Mouse (Mus musculus) forebrain, postnatal 0 days (tissue): ENCODE measurements around the gene Metap2. TPM values are rescaled to one million over a fixed set of nuclear protein-coding genes. Genes with fewer than 3 reads are reported as not detected.

Experiments used
- ATAC-seq: fragments of 200-750 bp; cut with Nextera tagmentation; 2 replicates; pipeline ENCODE4 v1.8.0; 2017; ENCODE audit warnings: mild to moderate bottlenecking, moderate library complexity
- DNase-seq: peaks from one replicate; pipeline ENCODE4 v3.0.0-alpha.2; 2015
- H3K27ac ChIP-seq: fragments of 300-500 bp; sonication (generic); 2 replicates; pipeline ENCODE4 v1.5.1; 2014; ENCODE audit warnings: low read depth, mild to moderate bottlenecking, antibody characterized with exemption, low read length, moderate library complexity, mixed read lengths
- H3K27me3 ChIP-seq: fragments of 300-500 bp; sonication (generic); 2 replicates; pipeline ENCODE4 v1.6.1; 2014; ENCODE audit warnings: mild to moderate bottlenecking, low read length, mixed read lengths; ENCODE audit not compliant: insufficient read depth
- H3K36me3 ChIP-seq: fragments of 300-500 bp; sonication (generic); 2 replicates; pipeline ENCODE4 v1.6.1; 2014; ENCODE audit warnings: mild to moderate bottlenecking, moderate library complexity; ENCODE audit not compliant: insufficient read depth
- H3K4me1 ChIP-seq: fragments of 300-500 bp; sonication (generic); 2 replicates; pipeline ENCODE4 v1.6.1; 2014; ENCODE audit warnings: antibody characterized with exemption; ENCODE audit not compliant: insufficient read depth
- H3K4me2 ChIP-seq: fragments of 300-500 bp; sonication (generic); 2 replicates; pipeline ENCODE4 v1.6.1; 2014; ENCODE audit warnings: low read depth, mild to moderate bottlenecking, moderate library complexity
- H3K4me3 ChIP-seq: fragments of 300-500 bp; sonication (generic); 2 replicates; pipeline ENCODE4 v1.5.1; 2014; ENCODE audit warnings: low read depth, low read length, mixed read lengths
- H3K9ac ChIP-seq: fragments of 300-500 bp; sonication (generic); 2 replicates; pipeline ENCODE4 v1.6.1; 2014; ENCODE audit warnings: mild to moderate bottlenecking
- H3K9me3 ChIP-seq: fragments of 300-500 bp; sonication (generic); 2 replicates; pipeline ENCODE4 v1.6.1; 2016; ENCODE audit warnings: low read length
- CTCF ChIP-seq: sonication (generic); IDR thresholded peaks from 2 replicates; pipeline ENCODE4 v1.5.1; 2016; ENCODE audit warnings: antibody characterized with exemption, control low read depth, low read depth
- WGBS: fragments of 180-500 bp; shearing (Covaris S2); extraction: QIAGEN DNeasy Blood & Tissue Kit; methylation state at CpG from one replicate; pipeline ENCODE4 v1.1.7; 2014; 5-methylcytosine and 5-hydroxymethylcytosine counted together
- polyA plus RNA-seq: library from polyadenylated mRNA; unstranded; fragments of >200 nt; fragmentation: Nextera tagmentation; extraction: Ambion mirVana; gene quantifications from 2 replicates; pipeline ENCODE4 v1.2.1, GENCODE M21; 2015
- total RNA-seq: library from RNA; depleted of rRNA; stranded (reverse); fragments of >200 nt; gene quantifications from 2 replicates; pipeline ENCODE4 v1.2.3, GENCODE M21; 2014; rRNA removed

Metap2 gene
- total RNA-seq (89.2 and 106 TPM in 2 replicates), polyA plus RNA-seq (144 and 146 TPM in 2 replicates)

DNA sequence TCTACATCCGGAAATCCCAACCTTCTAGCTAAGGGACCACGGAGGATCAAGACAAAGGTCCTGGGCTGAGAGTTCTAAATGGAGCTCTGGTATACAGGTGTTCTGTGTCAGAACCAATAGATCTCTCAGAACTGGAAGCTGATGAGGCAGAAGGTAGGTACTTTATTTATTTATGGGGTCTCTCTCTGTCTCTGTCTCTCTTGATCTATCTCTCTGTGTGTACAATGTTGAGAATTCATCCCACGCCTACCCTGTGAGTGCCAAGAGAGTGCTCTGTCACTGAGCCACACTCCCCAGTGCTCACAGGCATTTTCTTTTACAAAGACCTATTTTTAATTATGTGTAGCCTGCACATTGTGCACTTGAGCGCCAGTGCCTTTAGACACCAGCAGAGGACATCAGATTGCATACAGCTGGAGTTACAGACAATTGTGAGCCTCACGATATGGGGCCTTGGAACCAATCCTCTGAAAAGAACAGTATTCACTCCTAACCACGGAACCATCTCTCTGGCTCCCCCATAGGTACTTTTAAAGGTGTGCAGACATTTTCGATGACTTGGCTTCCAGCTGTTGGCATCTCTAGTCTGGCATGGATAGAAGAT lies at the start of gene Metap2:
Gene Metap2, minus strand, starts transcription at position 51 of the 604 bp plus-strand sequence.
- Histone ChIP-seq H3K27ac (no peak within 1 kb of the TSS), H3K4me2 (no peak within 1 kb of the TSS), H3K4me1 (no peaks in the 10 kb centered on the region), H3K9me3 (no peaks in the 10 kb centered on the region), H3K4me3 (no peak within 1 kb of the TSS), H3K36me3 (no peaks in the 10 kb centered on the region), H3K27me3 (no peaks in the 10 kb centered on the region), H3K9ac (no peak within 1 kb of the TSS)
- WGBS: 57% methylated on average over 7 of the region's 7 CpGs
- peak; percentile 36 for TF ChIP-seq CTCF
- no peak for ATAC-seq
- no peak for DNase-seq

- ATAC-seq: no peak
- no peak overlapping the region for H3K27ac ChIP-seq
- no peak overlapping the region for H3K4me2 ChIP-seq
- H3K9ac ChIP-seq: no peak overlapping the region
- no peaks in the 10 kb centered on the region for H3K36me3 ChIP-seq
- TF ChIP-seq CTCF: no peak
- H3K4me3 ChIP-seq: no peak overlapping the region
- DNase-seq: no peak
- H3K4me1 ChIP-seq: no peaks in the 10 kb centered on the region
- 78% methylated on average over 9 of the region's 9 CpGs for WGBS
- H3K9me3 ChIP-seq: no peaks in the 10 kb centered on the region
- no peaks in the 10 kb centered on the region for H3K27me3 ChIP-seq
Observed at GRCm38 (mm10) chr10:93945843-93946499, 49.1 kb upstream of the Metap2 start.

DNA sequence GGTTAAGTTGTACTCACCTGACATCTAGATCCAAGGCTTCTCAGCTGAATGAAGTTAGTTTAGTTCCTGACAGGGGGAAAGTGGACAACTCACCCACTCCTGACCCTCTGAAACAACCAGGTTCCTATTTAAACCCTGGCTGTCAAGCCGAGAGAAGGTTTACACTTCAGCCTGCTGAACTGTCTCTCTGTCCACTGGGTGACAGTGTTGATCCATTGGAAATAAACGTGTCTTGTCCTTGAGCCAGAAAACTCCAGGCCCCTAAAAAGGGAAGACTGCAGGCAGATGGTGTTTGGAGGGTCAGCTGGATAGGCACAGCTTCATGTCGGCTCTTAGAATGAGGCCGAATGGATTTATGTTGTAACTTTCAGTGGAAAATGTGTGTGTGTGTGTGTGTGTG lies 48.5 kb upstream of the Metap2 start:
- H3K27ac ChIP-seq: no peak overlapping the region
- ATAC-seq: peak; percentile 45
- peak; percentile 75 for TF ChIP-seq CTCF

GRCm38 (mm10) chr10:93944241-93944640 lies 47.3 kb upstream of the Metap2 start:
- H3K27ac ChIP-seq: no peak overlapping the region
- no peaks in the 10 kb centered on the region for H3K36me3 ChIP-seq
- no peaks in the 10 kb centered on the region for H3K4me1 ChIP-seq
- no peak overlapping the region for H3K4me3 ChIP-seq
- H3K9me3 ChIP-seq: no peaks in the 10 kb centered on the region
- ATAC-seq (no peak), DNase-seq (no peak)
- no peak for TF ChIP-seq CTCF
- no peaks in the 10 kb centered on the region for H3K27me3 ChIP-seq
- no peak overlapping the region for H3K4me2 ChIP-seq
- H3K9ac ChIP-seq: no peak overlapping the region
- WGBS: 48% methylated on average over 5 of the region's 5 CpGs

More for the DNA sequence above, 48.5 kb upstream of the Metap2 start:
- WGBS: 24% methylated on average over 4 of the region's 4 CpGs
- Histone ChIP-seq H3K4me3 (no peak overlapping the region), H3K4me1 (no peaks in the 10 kb centered on the region), H3K27me3 (no peaks in the 10 kb centered on the region), H3K9me3 (no peaks in the 10 kb centered on the region), H3K36me3 (no peaks in the 10 kb centered on the region), H3K9ac (no peak overlapping the region), H3K4me2 (no peak overlapping the region)
- DNase-seq: peak; percentile 59

DNA sequence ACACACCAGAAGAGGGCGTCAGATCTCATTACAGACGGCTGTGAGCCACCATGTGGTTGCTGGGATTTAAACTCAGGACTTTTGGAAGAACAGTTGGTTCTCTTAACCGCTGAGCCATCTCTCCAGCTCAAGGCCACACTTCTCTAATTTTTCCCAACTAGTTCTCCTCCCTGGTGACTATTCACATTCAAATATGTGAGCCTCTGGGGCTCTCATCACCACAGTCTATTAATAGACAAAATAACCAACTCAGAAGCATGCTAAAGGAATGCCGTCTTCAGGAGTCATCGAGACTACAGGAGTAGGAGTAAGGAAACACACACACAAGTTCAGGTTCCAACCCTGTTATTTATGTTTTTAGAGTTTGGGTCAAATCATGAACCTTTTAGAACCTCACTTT lies 43.4 kb upstream of the Metap2 start:
- 84% methylated on average over 5 of the region's 5 CpGs for WGBS
- Histone ChIP-seq H3K9me3 (no peaks in the 10 kb centered on the region), H3K4me3 (no peak overlapping the region), H3K9ac (no peak overlapping the region), H3K27me3 (no peaks in the 10 kb centered on the region), H3K4me2 (no peak overlapping the region), H3K4me1 (no peaks in the 10 kb centered on the region), H3K27ac (no peak overlapping the region), H3K36me3 (no peaks in the 10 kb centered on the region)
- no peak for TF ChIP-seq CTCF
- ATAC-seq (no peak), DNase-seq (no peak)

DNA sequence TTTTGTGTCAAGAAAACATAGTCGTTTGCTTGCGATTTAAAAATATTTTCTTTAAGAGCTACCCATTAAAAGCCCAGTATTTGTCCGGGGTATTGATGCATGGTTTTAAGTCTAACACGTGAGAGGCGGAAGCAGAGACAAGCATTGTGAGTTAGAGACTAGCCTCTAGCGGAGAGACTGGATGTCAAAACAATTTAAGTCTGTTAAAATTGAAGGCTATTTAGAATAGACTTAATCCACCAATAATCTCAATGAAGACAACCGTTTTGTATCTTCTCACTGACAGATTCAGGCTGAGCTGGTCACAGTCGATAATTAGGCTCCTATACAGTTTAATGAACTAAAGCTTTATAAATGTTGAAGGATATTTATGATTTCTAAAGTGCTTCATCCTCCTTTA lies 42.8 kb upstream of the Metap2 start:
- DNase-seq: no peak
- Histone ChIP-seq H3K4me2 (no peak overlapping the region), H3K4me3 (no peak overlapping the region), H3K36me3 (no peaks in the 10 kb centered on the region), H3K9me3 (no peaks in the 10 kb centered on the region), H3K27me3 (no peaks in the 10 kb centered on the region), H3K9ac (no peak overlapping the region), H3K4me1 (no peaks in the 10 kb centered on the region), H3K27ac (no peak overlapping the region)
- no peak for ATAC-seq
- WGBS: 51% methylated on average over 8 of the region's 8 CpGs
- TF ChIP-seq CTCF: no peak

GRCm38 (mm10) chr10:93938844-93939271 lies 42.0 kb upstream of the Metap2 start:
- 40% methylated on average over 20 of the region's 20 CpGs for WGBS
- H3K36me3 ChIP-seq: no peaks in the 10 kb centered on the region
- no peak overlapping the region for H3K9ac ChIP-seq
- no peak for TF ChIP-seq CTCF
- no peak overlapping the region for H3K27ac ChIP-seq
- no peak overlapping the region for H3K4me3 ChIP-seq
- H3K27me3 ChIP-seq: no peaks in the 10 kb centered on the region
- H3K4me1 ChIP-seq: no peaks in the 10 kb centered on the region
- 0 out of 2 replicates have a peak overlapping the region, but pooled peaks have one; percentile 14 for H3K4me2 ChIP-seq
- no peak; the same call in 1 of the 2 replicates for ATAC-seq
- DNase-seq: peak; percentile 56
- no peaks in the 10 kb centered on the region for H3K9me3 ChIP-seq
